Mouse (Mus musculus) left cerebral cortex, postnatal 36 days (tissue): ENCODE measurements around the gene Mrpl36. TPM values are rescaled to one million over a fixed set of nuclear protein-coding genes. Genes with fewer than 3 reads are reported as not detected.

ENCODE experiments used
- DNase-seq, 2 experiments: peaks; one replicate each; pipeline ENCODE4 v3.0.0; 2021 to 2022; ENCODE audit warnings: low spot score in 2 of 2, mixed read lengths in 1 of 2
- intact Hi-C: fragments of 180-260 bp; cut with DNase I; formaldehyde crosslinking; loops from one replicate; pipeline ENCODE4 v1.15.1; 2025
- total RNA-seq, 2 experiments: library from RNA; stranded (reverse); gene quantifications; 2 replicates each; pipeline ENCODE4 v1.2.3; 2021

Gene Mrpl36
- total RNA-seq, 2 experiments from 2014 or later = 37.3 to 44.9 TPM

DNA sequence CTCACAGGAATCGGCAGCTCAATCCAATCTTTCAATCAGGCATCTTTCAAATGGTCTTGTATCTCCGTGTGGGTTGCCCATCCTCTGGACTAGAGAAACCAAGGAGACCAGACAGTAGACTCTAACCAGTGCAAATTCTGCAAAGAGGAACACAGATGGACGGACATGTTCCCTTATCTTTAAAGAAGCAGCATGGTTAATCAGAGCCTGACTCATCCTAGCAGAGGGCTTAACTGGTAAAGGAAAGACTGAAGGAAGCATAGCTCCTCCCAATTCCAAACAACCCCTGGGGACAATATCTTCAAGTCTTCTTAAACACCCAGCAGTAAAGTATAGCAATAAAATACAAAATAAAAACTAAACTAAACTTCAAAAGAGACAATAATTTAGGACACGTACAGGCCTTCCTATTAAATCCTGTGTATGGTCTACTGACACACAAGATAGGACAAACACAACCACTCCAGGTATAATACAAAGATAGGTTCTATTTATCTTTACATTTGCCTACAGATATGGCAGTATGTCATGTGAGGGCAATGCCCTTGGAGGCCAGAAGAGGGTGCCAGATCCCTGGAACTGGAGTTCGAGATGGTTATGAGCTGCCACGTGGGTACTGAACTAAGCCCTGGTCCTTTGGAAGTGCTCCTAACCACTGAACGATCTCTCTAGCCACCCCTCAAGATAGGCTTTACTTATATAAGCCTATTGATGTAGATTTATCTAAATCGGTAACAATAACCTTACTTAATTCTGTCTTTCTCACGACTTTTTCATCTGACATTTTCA, 17.0 kb downstream of the Mrpl36 start:
- intact Hi-C loops = no loop called here
- DNase-seq = no peak

DNA sequence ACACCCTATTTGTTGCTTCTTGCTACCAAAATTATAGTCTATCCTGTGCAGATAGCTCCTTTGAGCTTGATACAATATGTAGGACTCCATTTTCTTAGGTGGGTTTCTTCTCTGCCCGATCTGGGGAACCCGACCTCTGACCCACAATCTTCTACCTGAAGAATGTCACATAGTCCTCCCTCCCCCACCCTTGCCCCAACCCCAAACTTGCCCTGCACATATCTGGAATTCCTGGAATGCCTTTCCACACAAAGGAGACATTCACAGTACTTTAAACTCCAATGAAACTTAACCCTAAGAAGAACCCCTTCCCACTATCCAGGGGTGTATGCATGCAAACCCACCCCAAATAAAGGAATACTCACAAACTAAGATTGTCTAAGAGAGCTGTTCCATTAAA, 17.8 kb downstream of the Mrpl36 start:
- intact Hi-C loops = no loop called here
- no peak for DNase-seq

DNA sequence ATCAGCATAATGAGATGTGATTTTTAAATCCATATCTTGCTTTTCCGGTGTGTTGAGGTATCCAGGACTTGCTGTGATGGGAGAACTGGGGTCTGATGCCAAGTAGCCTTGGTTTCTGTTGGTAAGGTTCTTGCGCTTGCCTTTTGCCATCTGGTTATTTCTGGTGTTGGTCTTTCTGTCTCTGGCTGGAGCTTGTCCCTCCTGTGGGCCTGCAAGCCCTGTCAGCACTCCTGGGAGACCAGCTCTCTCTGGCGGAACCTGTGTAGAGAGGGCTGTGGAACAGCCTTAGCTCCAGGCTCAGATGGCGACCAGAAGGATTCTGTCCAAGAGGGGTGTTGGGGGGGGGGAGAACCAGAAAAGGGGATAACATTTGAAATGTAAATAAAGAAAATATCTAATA, 18.4 kb downstream of the Mrpl36 start:
- DNase-seq = no peak
- intact Hi-C loops = no loop called here

DNA sequence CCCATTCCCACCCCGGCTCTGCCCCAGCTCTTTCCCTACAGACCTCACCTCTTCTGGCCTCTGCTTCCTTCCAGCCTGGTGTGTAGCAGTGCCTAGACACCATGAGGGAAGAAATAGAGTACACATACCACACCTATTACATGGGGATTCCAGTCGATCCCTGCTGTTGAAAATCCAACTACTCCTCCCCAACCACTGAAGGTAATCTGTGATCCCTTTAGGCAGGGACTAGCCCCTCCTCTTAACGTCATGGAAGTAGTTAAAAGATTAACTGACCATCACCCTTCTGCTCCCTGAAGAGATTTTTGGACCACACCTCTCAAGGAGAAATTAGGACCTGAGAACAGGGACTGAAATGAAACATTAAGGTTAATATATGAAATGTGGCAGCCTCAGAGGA, 18.9 kb downstream of the Mrpl36 start:
- no peak for DNase-seq
- intact Hi-C loops = no loop called here

DNA sequence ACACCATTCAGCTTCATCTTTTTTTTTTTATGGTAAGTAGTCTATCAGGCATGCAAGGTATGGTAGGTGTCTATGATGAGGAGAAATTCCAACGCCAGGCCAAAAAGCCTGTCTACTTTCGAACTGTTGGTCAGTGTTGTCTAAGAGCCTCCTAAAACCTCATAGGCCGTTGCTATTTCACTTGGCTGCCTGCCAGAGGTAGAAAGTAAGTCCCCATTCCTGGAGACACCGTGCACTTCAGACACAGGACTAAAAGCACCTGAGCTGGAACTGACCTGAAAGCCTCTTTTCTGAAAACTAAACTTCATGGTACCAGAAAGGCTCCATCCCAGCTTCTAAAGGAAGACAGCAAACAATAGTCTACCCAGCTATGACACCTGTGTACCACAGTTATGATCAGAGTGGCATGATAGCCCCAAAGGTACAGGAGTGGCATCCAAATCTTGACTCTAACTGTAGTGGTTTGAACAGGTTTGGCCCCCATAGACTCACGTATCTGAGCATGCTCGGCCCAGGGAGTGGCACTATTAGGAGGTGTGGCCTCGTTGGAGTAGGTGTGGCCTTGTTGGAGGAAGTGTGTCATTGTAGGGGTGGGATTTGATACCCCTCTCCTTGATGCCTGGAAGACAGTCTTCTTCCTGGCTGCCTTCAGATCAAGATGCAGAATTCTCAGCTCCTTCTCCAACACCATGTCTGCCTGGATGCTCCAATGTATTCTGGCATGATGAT, 19.8 kb downstream of the Mrpl36 start:
- intact Hi-C loops = no loop called here
- no peak for DNase-seq

DNA sequence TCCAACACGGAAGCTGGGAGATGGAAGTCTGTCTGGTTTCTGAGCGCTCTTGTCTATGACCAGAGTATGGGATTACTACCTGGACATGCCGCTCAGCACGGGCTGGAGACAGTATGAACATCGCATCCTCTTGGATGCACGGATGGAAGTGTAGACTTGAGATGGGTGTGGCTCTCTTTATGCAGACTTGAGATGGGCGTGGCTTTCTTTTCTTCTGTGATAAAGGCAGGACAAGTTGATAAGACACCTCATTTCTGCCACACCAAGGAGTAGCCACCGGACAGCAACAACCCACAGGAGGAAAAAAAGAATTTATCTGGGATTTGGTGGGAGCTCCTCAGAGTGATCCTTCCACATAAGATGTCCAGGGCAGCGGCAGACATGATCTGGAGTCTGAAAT, 22.4 kb downstream of the Mrpl36 start:
- intact Hi-C loops = no loop called here
- no peak for DNase-seq

DNA sequence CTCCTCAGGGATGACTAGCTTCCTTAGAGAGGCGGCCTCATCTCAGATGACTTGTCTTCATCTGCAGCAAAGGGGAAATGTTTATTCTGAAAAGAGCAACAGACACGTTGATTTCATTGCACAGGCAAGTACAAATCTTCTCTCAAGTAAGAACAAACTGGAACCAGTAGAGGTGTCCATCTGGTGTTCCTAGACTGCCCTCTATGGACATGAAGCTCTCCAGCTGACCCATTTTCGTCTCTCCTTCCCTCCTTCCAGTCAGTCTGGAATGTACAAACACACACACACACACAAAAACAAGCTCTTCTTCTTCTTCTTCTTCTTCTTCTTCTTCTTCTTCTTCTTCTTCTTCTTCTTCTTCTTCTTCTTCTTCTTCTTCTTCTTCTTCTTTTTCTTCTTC, 23.6 kb downstream of the Mrpl36 start:
- DNase-seq = no peak
- intact Hi-C loops = no loop called here

DNA sequence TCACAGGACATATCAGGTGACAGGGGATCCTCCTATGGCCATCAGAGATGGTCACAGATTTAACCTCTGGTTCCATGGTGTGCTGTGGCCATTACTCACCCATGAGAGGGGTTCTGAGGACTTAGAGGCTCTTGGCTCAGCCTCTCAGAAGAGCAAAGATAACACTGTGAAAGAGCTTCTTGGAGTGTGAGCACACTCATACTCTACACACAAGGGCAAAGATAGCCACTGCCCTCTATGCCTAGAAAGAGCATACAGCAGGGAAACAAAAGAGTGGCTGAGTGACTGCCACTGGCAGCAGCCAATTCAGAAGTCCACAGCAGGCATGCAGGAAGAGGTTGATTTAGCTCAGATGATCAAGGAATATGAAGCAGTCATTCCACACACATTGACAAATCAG, 24.2 kb downstream of the Mrpl36 start:
- DNase-seq = no peak
- intact Hi-C loops = no loop called here

DNA sequence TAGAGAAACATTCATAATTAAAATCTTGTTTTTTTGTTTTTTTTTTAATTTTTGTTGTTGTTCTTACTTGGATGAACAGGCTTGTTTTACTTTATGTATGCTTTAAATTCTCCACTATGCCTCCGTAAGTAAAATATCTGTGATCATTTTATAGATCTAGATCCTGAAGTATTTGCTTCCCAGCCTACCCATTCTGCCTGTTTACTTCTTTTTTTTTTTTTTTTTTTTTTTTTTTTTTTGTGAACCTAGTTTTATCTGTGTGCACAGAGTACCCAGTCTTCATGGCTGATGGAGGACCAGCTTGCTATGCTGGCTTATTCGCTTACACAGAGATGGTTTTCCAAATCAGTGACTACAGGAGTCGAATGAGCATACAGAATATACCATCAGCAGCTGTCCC, 28.8 kb downstream of the Mrpl36 start:
- intact Hi-C loops = no loop called here
- no peak for DNase-seq

DNA sequence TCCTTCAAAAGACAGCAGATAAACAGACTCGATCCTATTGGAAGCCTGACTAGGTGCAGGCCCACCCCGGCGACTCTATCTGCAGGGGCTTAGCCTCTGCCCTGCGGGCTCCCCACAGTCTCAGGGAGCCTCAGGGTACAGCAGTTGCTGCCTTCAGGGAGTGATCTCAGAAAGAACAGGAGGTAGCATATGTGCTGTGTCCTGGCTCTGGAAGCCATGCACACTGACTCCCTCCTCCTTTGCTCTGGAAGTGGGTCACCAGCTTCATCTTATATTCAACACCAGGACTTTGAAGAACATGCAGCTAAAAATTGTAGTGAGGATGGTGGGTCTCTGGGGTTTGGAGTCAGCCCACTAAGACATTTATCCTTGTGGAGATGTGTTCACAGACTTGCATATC, 45.1 kb downstream of the Mrpl36 start:
- DNase-seq = no peak

DNA sequence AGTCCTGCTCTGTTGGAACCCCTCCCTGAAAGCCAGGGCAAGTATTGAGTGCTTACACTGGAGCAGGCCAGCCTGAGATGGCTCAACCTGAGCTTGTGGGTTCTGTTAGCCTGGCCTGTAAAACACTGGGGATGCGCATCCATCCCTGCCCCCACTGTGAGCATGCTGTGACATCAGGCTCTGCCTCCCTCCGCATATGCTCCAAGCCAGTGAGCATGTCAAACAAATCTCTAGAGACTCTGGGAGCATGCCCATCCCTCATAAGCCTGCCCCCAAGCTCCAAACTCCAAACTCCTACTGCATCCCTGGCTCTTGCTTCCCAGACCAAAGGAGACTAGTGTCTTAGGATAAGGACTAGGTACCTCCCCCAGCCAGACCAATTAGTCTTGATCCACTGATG, 46.3 kb downstream of the Mrpl36 start:
- DNase-seq = no peak
- intact Hi-C loops = no loop called here

More for the DNA sequence above, 45.1 kb downstream of the Mrpl36 start:
- intact Hi-C loops = no loop called here

DNA sequence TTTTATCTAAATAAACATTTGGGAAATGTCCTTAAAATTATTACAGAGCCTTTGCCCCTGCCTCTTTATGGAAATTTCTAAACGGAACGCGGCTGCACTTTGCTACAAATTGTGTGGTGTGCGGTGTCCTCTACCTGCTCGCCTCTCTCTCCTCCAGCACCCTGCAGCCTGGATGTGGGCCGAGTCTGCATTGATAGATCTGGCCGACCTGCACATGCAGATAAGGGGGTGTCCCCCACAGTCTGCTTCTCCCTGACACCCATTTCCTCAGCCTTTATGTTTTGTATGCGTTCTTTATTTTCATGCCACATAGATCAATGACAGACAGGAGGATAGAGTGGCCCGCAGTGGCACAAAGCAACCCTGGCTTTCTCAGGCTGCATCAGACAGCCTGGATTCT, 49.3 kb downstream of the Mrpl36 start:
- intact Hi-C loops = no loop called here
- DNase-seq = no peak

Other genes starting within 250 kb of the Mrpl36 start
- not detected for gene Irx4, start 68.0 kb upstream of the Mrpl36 start, total RNA-seq
- 100 to 1,000 TPM; 184 to 196 TPM for gene Ndufs6, start within 50 bp of the Mrpl36 start, total RNA-seq
- gene Lpcat1, start 138.7 kb downstream of the Mrpl36 start, total RNA-seq = 10 to 100 TPM; 45.9 to 48.9 TPM
- gene Slc6a3, start 208.2 kb downstream of the Mrpl36 start, total RNA-seq = under 1 TPM; 0.10 to 0.23 TPM